Mouse (Mus musculus) right cerebral cortex, postnatal 36 days (tissue): Measurements from ENCODE around the gene Prr27.

Experiments
- DNase-seq, 2 experiments: peaks; one replicate each; pipeline ENCODE4 v3.0.0; 2022; ENCODE audit warnings: low spot score in 2 of 2, mixed read lengths in 1 of 2

Gene Prr27

DNA sequence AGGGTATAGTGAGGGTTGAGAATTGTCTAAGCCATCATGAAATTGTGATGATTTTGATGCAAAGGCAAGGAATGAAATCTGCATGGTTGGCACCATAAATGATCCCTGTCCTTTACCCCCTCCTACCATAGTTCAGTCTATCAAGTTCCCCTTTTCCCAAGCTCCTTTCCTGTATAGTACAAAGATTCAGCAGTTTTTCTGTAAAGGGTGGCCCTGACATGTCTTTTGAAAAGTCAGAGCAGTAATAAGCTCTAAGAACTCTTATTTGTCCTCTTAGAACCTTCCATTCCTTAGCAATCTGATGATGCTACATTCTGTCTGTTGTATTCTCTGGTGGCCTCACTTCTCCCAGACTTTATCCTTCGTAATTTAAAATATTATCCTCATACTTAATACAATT, at the start of gene Prr27:
Gene Prr27, plus strand, starts transcription at position 301 of the 400 bp plus-strand sequence.
- no peak for DNase-seq

DNA sequence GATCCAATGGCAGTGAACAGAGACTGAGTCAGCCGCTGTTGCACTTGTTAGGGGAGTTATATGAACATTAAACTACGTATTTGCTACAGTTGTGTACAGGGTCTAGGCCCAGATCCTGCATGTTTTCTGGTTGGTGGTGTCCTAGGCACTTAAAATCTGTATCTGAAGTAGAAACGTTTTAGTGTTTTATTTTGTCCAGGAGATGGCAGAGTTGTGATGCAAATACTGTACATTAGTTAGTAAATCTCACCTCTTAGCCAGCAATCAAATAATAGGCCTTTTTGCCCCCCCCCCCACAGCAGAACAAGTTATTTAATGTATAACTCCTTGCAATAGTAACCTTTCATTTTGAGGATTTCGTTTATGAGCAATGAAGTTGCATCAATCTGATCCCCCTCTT, 42.8 kb upstream of the Prr27 start:
- no peak for DNase-seq

DNA sequence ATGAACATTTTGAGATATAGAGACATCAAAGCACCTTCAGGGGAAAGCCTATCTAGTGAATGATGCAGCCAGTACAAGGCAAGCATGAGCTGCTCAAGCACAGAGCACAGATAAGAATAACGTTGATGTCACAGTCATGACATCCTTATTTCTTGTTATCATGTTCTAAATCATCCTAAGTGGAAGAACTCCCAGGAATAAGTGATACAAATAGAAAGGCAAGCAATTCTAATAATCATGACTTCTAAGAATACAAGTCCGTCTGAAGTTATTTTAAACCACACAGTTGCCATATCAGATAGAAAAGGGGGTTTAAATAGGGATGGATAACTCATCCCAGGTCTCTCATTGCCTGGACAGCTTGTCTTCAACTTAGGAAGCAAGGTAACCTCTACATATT, 17.7 kb upstream of the Prr27 start, which contains the start of gene Csn1s2b:
Gene Csn1s2b, plus strand, starts transcription at position 301 of the 400 bp plus-strand sequence.
- no peak for DNase-seq

DNA sequence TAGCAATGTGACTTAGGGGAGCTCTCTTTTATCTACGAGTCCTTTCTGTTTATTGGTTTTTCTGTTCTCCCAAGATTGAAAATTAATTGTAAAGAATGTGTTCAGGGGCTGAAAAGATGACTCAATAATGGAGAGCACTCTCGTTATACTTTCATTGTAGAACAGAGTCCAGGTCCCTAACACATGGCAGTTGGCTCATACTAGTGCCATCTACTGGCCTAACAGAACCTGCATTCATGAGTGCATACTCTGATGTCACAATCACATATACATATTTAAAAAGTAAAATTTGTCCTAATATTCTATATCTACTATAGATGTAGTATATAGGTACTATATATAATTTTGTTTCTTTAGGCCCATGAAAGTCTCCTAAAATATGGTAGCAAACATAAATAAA, 16.2 kb upstream of the Prr27 start:
- no peak for DNase-seq

DNA sequence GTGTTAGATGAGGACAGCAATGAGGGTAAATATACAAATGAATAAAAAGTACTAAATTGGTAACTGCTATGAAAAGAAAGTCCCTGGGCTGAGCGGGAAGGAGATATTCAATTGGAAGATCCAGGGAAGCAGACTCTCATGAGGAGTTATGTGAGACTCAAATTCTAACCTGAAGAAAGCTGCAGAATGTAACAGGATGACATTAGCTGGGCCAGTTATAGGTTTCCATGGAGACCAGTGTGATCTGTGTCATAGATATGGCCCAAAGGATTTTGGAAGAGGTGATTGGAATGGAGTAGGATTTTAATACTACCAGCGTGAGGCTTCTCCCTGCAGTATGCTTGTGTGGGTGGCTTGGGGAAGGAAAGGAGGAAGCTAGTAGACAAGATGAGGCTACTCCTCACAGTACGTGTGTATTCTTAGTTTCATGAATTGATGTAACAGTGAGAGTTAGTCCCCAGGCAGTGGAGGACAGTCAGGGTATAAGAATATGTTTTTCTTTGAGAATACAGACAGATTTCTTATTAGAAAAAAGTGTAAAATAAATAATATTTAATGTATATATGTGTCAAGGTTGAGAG, 29.7 kb downstream of the Prr27 start:
- no peak for DNase-seq

DNA sequence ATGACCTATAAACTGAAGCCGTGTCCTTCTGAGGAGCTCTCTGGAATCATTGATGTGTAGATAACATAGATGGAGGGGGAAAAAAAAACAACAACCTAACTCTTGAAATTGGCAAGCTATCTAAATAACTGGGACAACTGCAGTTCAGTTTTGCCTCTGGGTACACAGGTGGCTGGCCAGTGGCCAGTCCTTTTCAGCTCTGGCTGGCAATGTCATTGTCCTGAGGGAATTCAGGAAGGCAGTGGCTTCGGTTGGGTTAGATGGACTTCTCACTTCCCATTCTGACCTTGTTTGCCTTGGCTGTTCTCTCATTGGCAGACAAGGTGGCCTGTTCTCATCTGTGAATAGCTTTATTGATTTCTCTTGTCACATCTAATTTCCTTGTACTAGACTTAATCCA, 44.6 kb downstream of the Prr27 start:
- DNase-seq, result no peak

DNA sequence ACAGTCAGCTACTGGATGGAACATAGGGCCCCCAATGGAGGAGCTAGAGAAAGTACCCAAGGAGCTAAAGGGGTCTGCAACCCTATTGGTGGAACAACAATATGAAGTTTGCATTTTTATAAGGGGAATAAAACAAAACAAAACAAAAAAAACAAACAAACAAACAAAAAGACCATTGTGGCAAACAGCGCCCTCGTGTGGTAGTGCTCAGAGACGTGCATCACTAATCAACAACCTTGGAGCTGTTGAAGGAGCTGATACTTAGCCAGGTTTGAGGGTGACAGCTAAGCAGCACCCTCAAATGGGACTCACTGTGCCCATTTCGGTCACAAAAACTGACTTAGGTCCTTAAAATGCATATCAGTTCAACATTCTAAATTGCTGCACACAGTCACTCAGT, 45.9 kb downstream of the Prr27 start:
- no peak for DNase-seq

DNA sequence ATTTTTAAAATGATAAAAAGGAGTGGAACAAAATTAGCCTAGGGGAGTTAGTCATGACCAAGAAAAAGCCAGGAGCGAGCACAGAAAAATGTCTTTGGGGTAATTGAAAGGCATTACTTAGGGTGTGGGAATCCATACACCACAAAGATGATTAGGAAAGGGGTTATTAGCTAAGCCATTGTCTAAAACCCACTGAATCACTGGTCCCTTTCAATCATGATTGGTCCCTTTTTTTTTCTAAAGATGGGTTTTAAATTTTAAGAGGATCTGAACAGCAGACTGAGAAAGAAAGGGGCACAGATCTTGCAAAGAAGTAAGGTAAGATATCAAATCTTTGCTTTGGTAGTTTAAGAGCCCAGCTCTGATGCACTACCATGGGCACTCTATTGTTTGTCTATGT, 59.2 kb downstream of the Prr27 start, which contains the start of gene Odam:
Gene Odam, plus strand, starts transcription at position 301 of the 400 bp plus-strand sequence.
- no peak for DNase-seq
